8 mouse cellular contexts compared by ENCODE assay signal in the genomic region with DNA sequence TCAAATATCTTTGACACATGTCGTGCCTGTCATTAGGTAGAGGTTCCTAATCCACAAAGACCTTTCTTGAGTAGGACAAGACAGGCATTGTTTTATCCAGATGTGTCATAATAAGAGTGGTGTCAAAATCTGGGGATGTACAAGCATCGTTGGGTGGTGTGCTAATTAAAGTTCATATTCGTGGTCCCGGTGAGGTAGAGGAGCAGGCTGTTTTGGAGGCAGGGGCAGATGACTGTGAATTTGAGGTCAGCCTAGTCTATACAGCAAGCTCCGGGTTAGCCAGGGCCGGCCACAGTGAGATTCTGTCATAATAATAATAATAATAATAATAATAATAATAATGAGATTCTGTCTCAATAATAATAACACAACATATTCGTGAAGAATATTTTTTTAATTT. TPM values are rescaled to one million over a fixed set of nuclear protein-coding genes. Genes with fewer than 3 reads are reported as not detected.
DNase-seq lines count a peak whose midpoint lies in the region; ATAC-seq and TF ChIP-seq lines count a peak whose summit lies in the region.

No protein-coding gene starts in this region.

- DNase-seq in heart, embryonic 10.5 days (ENCODE audit: low spot score) = no peak
- no peak for DNase-seq in heart, postnatal 36 days
- no peak for DNase-seq in forebrain, postnatal 0 days
- no peak for DNase-seq in liver, postnatal 0 days
- DNase-seq in adipocyte (ENCODE audit: low spot score) = no peak
- no peak for DNase-seq in gastrocnemius, postnatal 10 days
- no peak for DNase-seq in left cerebral cortex, adult 18-20 months (ENCODE audit: low spot score in 2 of 2)

- no peak for ATAC-seq in forebrain, postnatal 0 days
- ATAC-seq in liver, postnatal 0 days = no peak

- H3K79me3 ChIP-seq in C2C12 (ENCODE audit: low read depth) = peaks cover 51% of the 10 kb centered on the region

- no peaks in the 10 kb centered on the region for H3K9me3 ChIP-seq in heart, embryonic 10.5 days
- no peaks in the 10 kb centered on the region for H3K9me3 ChIP-seq in forebrain, postnatal 0 days (ENCODE audit: low read length)
- no peaks in the 10 kb centered on the region for H3K9me3 ChIP-seq in liver, postnatal 0 days (ENCODE audit: low read length)

- intact Hi-C loops in heart, postnatal 36 days (cut with DNase I) = no loop called here

- H3K4me2 ChIP-seq in forebrain, postnatal 0 days (ENCODE audit: low read depth) = peak overlapping the region; percentile 48
- H3K4me2 ChIP-seq in liver, postnatal 0 days (ENCODE audit: low read depth, low read length) = peak overlapping the region; percentile 68

- TF ChIP-seq CTCF in C2C12 (IDR thresholded peaks at IDR 0.05; ENCODE audit: control insufficient read depth, insufficient read depth, insufficient read length) = no peak
- no peak for TF ChIP-seq CTCF in forebrain, postnatal 0 days (IDR thresholded peaks at IDR 0.05; ENCODE audit: low read depth)
- no peak for TF ChIP-seq CTCF in liver, postnatal 0 days (IDR thresholded peaks at IDR 0.05; ENCODE audit: low read depth)

- no peaks in the 10 kb centered on the region for H3K27me3 ChIP-seq in heart, embryonic 10.5 days (ENCODE audit: insufficient read depth, poor library complexity, severe bottlenecking)
- H3K27me3 ChIP-seq in C2C12 (ENCODE audit: control insufficient read depth, insufficient read depth, insufficient read length) = no peaks in the 10 kb centered on the region
- no peaks in the 10 kb centered on the region for H3K27me3 ChIP-seq in forebrain, postnatal 0 days (ENCODE audit: insufficient read depth, low read length)
- H3K27me3 ChIP-seq in liver, postnatal 0 days (ENCODE audit: insufficient read depth, low read length) = no peaks in the 10 kb centered on the region

- H3K4me1 ChIP-seq in heart, embryonic 10.5 days = peaks cover 14% of the 10 kb centered on the region
- H3K4me1 ChIP-seq in forebrain, postnatal 0 days (ENCODE audit: insufficient read depth) = no peaks in the 10 kb centered on the region
- peaks cover 32% of the 10 kb centered on the region for H3K4me1 ChIP-seq in liver, postnatal 0 days (ENCODE audit: insufficient read depth)

- peak overlapping the region; percentile 81 for H3ac ChIP-seq in C2C12 (ENCODE audit: control insufficient read depth, insufficient read length, low read depth)

- peaks cover 4% of the 10 kb centered on the region for H3K36me3 ChIP-seq in heart, embryonic 10.5 days
- H3K36me3 ChIP-seq in C2C12 (ENCODE audit: control insufficient read depth, insufficient read depth) = peaks cover 17% of the 10 kb centered on the region
- no peaks in the 10 kb centered on the region for H3K36me3 ChIP-seq in forebrain, postnatal 0 days (ENCODE audit: insufficient read depth)
- H3K36me3 ChIP-seq in liver, postnatal 0 days (replicated peaks; ENCODE audit: insufficient read depth, low read length) = no peaks in the 10 kb centered on the region

- peak overlapping the region; percentile 98; the same call in 1 of the 2 replicates for H3K27ac ChIP-seq in heart, embryonic 10.5 days
- H3K27ac ChIP-seq in forebrain, postnatal 0 days (ENCODE audit: low read depth, low read length) = no peak overlapping the region
- H3K27ac ChIP-seq in liver, postnatal 0 days (ENCODE audit: low read depth) = peak overlapping the region; percentile 95; the same call in 1 of the 2 replicates

- 41% methylated on average over 7 of the region's 7 CpGs for WGBS in heart, embryonic 10.5 days
- WGBS in forebrain, postnatal 0 days = 36% methylated on average over 7 of the region's 7 CpGs
- WGBS in liver, postnatal 0 days (ENCODE audit: insufficient replicate concordance) = 16% methylated on average over 7 of the region's 7 CpGs

- H3K4me3 ChIP-seq in heart, embryonic 10.5 days = peak overlapping the region; percentile 83
- H3K4me3 ChIP-seq in C2C12 (ENCODE audit: insufficient read depth, poor library complexity, severe bottlenecking) = peak overlapping the region; percentile 75
- H3K4me3 ChIP-seq in forebrain, postnatal 0 days (ENCODE audit: low read depth, low read length) = peak overlapping the region; percentile 88
- H3K4me3 ChIP-seq in liver, postnatal 0 days (ENCODE audit: low read depth, low read length) = peak overlapping the region; percentile 85

- peaks cover 60% of the 10 kb centered on the region for H3K79me2 ChIP-seq in C2C12 (ENCODE audit: control insufficient read depth, insufficient read depth)

- peak overlapping the region; percentile 94 for H3K9ac ChIP-seq in forebrain, postnatal 0 days
- peak overlapping the region; percentile 95 for H3K9ac ChIP-seq in liver, postnatal 0 days (replicated peaks)

- TF ChIP-seq EP300 in liver, postnatal 0 days (IDR thresholded peaks at IDR 0.05; ENCODE audit: low read depth) = no peak

TF ChIP-seq in C2C12, 6 proteins besides CTCF, POLR2A, EP300 and RAD21:
- TF ChIP-seq MYOG (IDR thresholded peaks at IDR 0.05; ENCODE audit: control insufficient read depth, extremely low read depth, insufficient read length) (no peak), CEBPB (IDR thresholded peaks at IDR 0.05; ENCODE audit: low read depth) (no peak), MYOD1 (IDR thresholded peaks at IDR 0.05; ENCODE audit: control insufficient read depth, insufficient read length, low read depth) (no peak), FOSL1 (IDR thresholded peaks at IDR 0.05; ENCODE audit: insufficient read depth, low read length, poor library complexity, severe bottlenecking) (no peak), MAX (IDR thresholded peaks at IDR 0.05) (no peak), USF1 (IDR thresholded peaks at IDR 0.05; ENCODE audit: low read depth) (no peak)

RNA-seq across cellular contexts. Expression of gene Mdm4, which starts 5.9 kb away (rescaled TPM):
- 30.7 and 32.8 TPM in 2 replicates for polyA plus RNA-seq in heart, embryonic 10.5 days (2016; fragmentation: Nextera tagmentation; extraction: Ambion mirVana)
- 10 to 100 TPM; 25.3 to 29.9 TPM for total RNA-seq in heart, postnatal 36 days (2021)
- 7.4 TPM for polyA plus RNA-seq in C2C12 (2012; fragmentation: generic; extraction: Trizol)
- total RNA-seq in forebrain, postnatal 0 days (2014; rRNA removed) = 60.4 and 74.8 TPM in 2 replicates
- polyA plus RNA-seq in forebrain, postnatal 0 days (2015; fragmentation: Nextera tagmentation; extraction: Ambion mirVana) = 22.2 and 27.4 TPM in 2 replicates
- polyA plus RNA-seq in liver, postnatal 0 days (2015; fragmentation: Nextera tagmentation; extraction: Ambion mirVana) = 5.8 and 9.0 TPM in 2 replicates
- 10 to 100 TPM; 35.8 to 48.4 TPM for total RNA-seq in gastrocnemius, postnatal 10 days (2021)
- 10 to 100 TPM; 76.8 to 77.9 TPM for total RNA-seq in left cerebral cortex, adult 18-20 months (2021)

RNA-seq across cellular contexts. Expression of gene Pik3c2b, which starts 21.0 kb away (rescaled TPM):
- 7.9 and 11.5 TPM in 2 replicates for polyA plus RNA-seq in heart, embryonic 10.5 days (2016; fragmentation: Nextera tagmentation; extraction: Ambion mirVana)
- 10 to 100 TPM; 17.9 to 20.4 TPM for total RNA-seq in heart, postnatal 36 days (2021)
- 0.39 TPM for polyA plus RNA-seq in C2C12 (2012; fragmentation: generic; extraction: Trizol)
- 17.1 and 18.3 TPM in 2 replicates for total RNA-seq in forebrain, postnatal 0 days (2014; rRNA removed)
- polyA plus RNA-seq in forebrain, postnatal 0 days (2015; fragmentation: Nextera tagmentation; extraction: Ambion mirVana) = 5.7 and 7.2 TPM in 2 replicates
- 0.83 and 1.00 TPM in 2 replicates for polyA plus RNA-seq in liver, postnatal 0 days (2015; fragmentation: Nextera tagmentation; extraction: Ambion mirVana)
- 10 to 100 TPM; 29.9 to 38.2 TPM for total RNA-seq in gastrocnemius, postnatal 10 days (2021)
- 10 to 100 TPM; 14.6 to 15.2 TPM for total RNA-seq in left cerebral cortex, adult 18-20 months (2021)
